Mouse (Mus musculus): Measurements from ENCODE around the gene Ntm.

Gene Ntm

DNA sequence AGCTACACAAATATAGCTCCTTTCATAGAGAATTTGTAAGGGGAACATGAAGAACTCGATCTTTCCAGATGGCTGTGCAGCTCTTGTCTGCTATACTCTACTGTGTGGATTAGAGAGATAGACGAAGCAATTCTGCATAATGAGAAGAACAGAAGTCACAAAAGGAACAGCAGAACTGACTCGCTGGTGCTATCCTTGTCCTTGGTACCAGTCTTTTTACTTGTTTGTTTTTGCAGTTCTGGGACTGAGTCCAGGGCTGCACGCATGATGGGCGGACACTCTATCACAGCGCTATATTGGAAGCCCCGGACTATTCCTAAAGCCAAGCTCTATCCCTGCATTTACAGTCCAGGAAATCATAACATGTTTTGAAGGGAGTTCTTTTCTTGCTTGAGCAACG, 637.8 kb downstream of the Ntm start:
- DNase-seq (ENCODE audit: low spot score in 2 of 2), result no peak

GRCm38 (mm10) chr9:29319197-29319596, 643.7 kb downstream of the Ntm start:
- no peak for DNase-seq (ENCODE audit: low spot score in 2 of 2)

DNA sequence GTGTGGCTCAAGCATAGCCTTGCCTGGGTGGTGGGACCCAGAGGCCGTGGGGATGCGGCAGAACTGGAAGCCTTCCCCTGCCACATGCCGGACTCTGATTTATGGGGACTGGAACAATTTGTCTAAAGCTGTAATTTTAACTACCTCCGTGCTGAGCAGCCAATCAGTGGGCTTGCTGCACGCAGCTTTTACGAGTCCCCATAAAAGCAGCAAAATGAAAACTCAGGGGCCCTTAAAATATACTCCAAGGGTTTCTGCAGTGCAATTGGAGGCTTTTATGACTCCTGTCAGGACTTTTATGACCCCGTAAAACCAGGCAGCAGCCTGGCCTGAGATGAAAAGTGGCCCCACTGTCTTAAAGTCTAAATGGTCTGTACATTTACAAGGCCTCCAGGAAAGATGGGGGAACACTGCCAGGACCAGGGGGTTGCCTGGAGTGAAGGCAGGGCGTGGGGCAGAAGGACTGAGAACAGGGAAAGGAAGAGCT, 644.2 kb downstream of the Ntm start:
- no peak for DNase-seq (ENCODE audit: low spot score in 2 of 2)

GRCm38 (mm10) chr9:29317623-29318022, 645.3 kb downstream of the Ntm start:
- DNase-seq (ENCODE audit: low spot score in 2 of 2), result no peak

- DNase-seq (ENCODE audit: low spot score in 2 of 2), result no peak
Measured at GRCm38 (mm10) chr9:29315842-29316241, 647.1 kb downstream of the Ntm start.

DNA sequence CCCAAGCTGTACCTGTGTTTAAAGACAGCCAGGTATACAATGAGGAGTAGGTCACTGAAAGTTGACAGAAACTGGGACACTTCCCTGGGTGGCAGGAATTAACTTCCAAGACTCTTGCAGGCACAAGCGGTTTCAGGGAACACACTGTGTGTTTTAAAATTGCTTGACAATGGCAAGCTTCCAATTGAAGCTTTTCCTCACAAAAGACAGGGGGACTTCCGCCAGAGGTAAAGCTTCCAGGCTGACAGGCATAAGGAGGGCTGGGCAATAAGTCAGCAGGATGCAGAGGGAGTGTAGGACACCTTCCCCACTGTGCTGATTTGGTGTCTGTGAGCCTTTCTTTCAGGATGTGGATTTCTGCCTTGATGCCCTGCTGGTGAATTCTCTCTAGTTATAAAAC, 656.0 kb downstream of the Ntm start:
- no peak for DNase-seq (ENCODE audit: low spot score in 2 of 2)

GRCm38 (mm10) chr9:29298340-29298739, 664.6 kb downstream of the Ntm start:
- DNase-seq (ENCODE audit: low spot score in 2 of 2), result no peak

DNA sequence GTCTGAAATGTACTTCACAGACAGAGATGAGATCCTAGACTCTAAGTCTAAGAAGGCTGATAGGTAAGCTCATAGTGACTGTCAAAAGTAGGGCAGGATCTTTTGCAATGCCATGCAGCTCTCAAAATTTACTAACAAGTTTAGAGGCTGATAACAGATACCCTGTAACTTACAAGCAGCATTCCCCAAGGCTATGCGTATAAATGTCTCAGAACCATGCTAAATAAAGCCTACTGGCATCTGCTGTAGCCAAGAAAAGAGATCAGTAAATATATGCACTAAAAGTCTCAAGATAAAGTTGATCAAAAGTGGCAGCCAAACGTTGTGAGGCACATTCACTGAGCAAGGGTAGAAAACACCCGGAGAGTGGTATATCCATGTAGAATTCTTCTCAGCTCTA, 666.2 kb downstream of the Ntm start:
- no peak for DNase-seq (ENCODE audit: low spot score in 2 of 2)

GRCm38 (mm10) chr9:29288003-29288704, 674.8 kb downstream of the Ntm start:
- DNase-seq (ENCODE audit: low spot score in 2 of 2), result no peak

- DNase-seq (ENCODE audit: low spot score in 2 of 2), result no peak
Measured at GRCm38 (mm10) chr9:29285144-29285543, 677.8 kb downstream of the Ntm start.

DNA sequence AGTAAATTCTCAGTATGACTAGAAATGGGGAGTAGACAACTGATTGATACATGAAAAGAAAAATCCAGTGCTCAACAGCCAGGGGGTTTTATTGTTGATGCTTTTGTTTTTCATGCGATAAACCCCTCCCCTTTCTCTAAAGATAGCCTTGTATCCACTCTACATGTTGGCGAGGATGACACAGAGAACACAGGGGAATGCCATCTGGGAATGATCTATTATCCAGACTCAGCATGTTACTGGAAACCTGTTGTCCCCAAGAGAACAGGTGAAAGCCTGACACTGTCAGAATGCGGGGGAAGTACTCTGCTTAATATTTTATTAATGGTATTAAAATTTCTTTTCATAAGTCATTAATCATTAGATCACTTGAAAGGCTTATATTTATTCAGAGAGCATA, 690.1 kb downstream of the Ntm start:
- DNase-seq (ENCODE audit: low spot score in 2 of 2), result no peak

DNA sequence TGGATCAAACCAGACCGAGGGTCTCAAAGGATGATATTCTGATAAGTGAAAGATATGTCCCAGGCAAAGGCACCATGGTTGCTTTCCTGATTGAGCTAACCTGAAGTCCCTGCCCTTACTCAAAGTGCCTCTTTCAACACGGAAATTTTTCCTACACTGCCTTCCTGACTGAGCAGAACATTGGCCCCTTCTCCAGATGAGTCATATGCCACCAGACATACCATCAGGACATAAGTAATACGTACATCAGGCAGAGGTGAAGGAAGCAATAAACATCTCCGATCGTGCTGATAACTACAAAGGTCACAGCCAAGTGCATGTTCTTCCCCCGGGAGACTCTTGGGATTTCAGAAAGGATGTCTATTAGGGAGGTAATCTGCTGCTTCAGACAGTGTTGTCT, 693.0 kb downstream of the Ntm start:
- DNase-seq (ENCODE audit: low spot score in 2 of 2), result no peak

- no peak for DNase-seq (ENCODE audit: low spot score in 2 of 2)
Measured at GRCm38 (mm10) chr9:29269277-29269646, 693.7 kb downstream of the Ntm start.

DNA sequence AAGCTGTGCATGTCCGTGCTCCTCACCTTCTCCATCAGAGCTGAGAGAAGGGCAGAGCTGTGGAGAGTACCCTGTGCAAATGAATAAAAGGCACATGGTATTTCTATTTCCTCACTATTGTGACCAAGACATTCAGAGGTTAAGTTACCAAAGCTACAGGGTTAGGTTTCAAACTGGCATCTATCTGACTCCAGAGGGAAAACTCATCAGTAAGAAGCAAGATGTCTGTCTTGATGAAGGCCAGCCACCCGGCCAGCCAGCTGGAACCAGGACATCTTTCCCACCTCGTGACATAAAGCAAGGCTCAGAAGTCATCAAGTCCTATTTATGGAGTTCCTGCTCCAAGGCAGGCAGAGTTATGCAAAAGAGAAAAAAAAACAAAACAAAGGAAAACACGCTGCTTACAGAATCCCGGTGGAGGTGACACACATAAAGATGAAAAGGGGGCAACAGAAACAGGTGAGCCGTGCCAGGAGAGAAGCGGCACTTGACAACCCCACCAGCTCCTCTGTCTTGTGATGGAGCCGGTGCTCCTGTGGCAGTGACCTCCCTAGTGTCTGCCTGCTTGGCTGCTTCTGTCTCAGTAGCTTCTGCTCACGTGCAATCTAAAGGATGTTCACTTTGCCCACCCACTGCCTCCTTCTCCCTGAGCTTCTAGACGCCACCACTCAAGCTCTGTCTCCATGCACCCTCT, 694.2 kb downstream of the Ntm start:
- DNase-seq (ENCODE audit: low spot score in 2 of 2), result no peak

DNA sequence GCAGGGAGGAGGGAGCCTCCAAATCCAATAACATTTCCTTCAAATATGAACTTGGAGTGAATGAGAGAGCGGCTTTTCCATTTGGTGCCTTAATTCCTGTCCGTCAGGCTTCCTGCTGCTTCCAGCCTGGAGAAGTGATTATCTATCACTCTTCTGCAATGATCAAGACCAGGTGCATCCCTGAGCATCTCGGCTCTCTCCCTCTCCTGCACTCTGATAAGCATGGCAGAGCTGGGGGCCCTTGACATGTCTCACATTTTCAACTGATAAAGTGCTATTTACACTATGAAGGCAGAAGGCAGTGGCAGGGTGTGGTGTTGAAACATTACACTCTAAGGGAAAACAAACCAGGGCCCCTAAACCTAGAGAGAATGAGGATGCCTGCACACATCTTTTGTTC, 695.3 kb downstream of the Ntm start:
- no peak for DNase-seq (ENCODE audit: low spot score in 2 of 2)

DNA sequence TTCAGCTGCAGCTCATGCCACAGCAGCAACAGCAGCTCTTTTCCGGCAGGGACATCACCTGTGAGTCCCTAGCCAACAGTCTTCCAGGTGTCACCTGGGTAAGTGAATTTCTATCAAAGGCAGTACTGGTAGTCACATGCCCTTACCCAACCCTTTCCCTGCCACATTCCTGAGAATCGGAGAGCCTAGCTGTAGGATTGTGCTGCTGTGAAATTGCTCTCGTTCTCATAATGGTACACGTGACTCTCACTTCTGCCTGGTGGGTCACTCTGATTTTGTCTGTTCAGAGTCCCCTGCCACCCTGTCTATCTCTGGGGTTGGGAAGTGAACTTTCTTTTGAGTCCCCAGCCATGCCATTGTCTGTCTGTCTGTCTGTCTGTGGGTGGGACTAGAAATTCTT, 697.8 kb downstream of the Ntm start:
- no peak for DNase-seq (ENCODE audit: low spot score in 2 of 2)

DNA sequence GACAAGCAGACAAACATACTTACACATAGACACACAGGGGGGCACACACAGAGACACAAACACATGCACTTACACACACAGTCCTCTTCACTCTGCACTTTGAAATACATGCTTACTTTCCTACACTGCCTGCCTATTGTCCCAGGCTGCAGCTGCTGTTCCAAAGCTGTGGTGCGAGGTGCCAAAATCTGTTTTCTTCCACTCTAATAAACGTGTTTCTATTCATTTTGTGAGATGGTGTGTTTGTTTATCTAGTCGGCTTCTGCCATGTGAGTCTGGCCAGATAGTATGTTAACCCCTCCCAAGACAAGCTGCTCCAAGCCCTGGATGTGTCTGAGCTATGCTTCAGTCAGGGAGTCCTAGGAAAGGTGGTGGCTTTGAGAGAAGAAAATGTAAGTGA, 700.1 kb downstream of the Ntm start:
- DNase-seq (ENCODE audit: low spot score in 2 of 2), result no peak

GRCm38 (mm10) chr9:29252866-29253265, 710.1 kb downstream of the Ntm start:
- DNase-seq (ENCODE audit: low spot score in 2 of 2), result no peak

DNA sequence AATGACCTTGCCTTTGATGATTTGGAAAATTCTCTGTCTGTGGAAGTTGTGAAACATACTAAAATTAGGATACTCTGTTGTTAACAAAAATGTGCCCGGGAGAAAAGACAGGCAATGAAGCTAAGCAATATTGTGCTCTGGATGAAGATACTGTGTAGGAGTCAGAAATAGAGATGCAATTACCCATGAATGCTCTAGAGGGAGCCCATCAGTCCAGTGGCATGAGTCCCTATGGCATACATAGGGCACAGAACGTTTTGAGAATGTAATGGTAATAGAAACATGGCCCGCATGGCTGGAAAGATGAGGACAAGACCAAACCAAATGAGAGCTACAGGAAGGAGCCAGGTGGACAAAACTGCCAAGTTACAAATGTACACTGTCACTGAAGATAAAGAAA, 712.1 kb downstream of the Ntm start:
- no peak for DNase-seq (ENCODE audit: low spot score in 2 of 2)

DNA sequence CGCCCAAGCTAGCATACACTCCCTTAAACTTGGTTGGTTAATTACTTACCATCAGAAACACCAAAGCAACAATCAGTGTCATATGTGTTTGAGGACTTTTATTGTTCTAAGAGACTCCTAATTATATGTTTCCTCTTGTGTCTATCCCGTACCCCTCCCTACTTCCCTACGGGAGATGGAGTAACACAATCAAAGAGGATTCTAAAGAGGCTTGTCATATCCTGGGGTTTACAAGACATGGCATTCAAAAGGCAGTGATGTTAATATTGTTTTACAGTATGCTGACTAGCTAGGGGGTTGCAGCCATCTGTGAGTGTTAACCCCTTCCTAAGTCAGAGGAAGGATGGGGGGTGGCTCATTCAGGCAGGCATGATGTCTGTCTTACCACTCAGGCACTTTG, 715.1 kb downstream of the Ntm start:
- no peak for DNase-seq (ENCODE audit: low spot score in 2 of 2)

GRCm38 (mm10) chr9:29244006-29244405, 718.9 kb downstream of the Ntm start:
- no peak for DNase-seq (ENCODE audit: low spot score in 2 of 2)

DNA sequence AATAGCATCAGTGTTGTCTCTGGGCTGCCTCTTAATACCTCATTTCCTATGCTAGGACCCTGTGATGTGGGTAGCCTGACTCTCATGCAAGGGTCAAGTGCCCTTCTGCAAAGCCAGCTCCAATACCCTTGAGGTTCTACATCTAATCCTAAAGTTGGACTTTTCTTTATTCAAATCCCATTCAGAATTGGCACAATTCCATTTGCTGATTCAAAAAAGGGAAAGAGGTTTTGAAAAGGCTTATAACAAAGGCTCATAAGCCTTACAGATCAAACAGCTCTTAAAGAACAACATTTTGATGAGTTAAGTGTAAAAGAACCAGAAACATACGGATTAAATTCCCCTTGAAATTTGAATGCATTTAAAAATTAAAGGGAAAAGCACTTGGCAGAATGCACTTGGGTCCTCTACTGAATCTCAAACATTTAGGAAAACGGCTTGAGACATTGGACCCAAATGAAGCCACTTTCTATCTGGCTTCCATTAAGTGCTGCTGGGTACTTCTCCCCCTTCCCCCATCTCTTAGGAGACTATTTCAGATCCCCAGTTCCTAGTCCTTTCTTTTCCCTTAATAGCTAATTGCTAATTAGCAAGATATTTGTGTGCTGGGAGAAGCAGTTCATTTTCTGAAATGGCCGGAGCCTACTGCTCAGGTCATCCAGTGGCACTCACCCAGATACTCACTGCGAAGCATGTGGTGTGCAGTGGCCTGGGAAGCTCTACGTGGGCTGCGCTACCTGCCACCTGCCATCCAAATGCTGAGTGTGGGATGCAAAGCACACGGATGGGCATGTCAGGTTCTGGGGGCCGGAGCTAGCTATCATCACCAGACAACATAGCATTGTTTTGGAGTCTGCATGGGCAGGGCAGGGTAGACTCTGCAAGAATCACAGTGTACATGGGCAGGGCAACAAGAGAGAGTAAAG, 720.2 kb downstream of the Ntm start:
- DNase-seq (ENCODE audit: low spot score in 2 of 2), result no peak

All from cerebellum, postnatal 4 days (tissue).